Mouse (Mus musculus): ENCODE results near the gene Tapt1.

GRCm38 (mm10) chr5:44163318-44163717 is 63.1 kb downstream of the Tapt1 start:
- TF ChIP-seq POLR2A (IDR thresholded peaks at IDR 0.05; ENCODE audit: borderline replicate concordance, low read depth, low read length): no peak
- TF ChIP-seq CTCF (IDR thresholded peaks at IDR 0.05; ENCODE audit: low read depth, low read length): no peak

All from bone marrow macrophage, adult 2 months (primary cell).